Mouse (Mus musculus) lung, postnatal 14 days (tissue): ENCODE results near the gene Jakmip3.
A peak's percentile ranks its signal among the peaks of the same experiment; 100 is the strongest.

ENCODE experiments used
- DNase-seq: peaks from one replicate; pipeline ENCODE4 v3.0.0; 2021

Gene Jakmip3

GRCm38 (mm10) chr7:138940612-138941461, at the start of gene Jakmip3:
TSS of gene Jakmip3 (plus strand) at chr7:138940730.
- no peak for DNase-seq

GRCm38 (mm10) chr7:138898122-138898521, 42.4 kb upstream of the Jakmip3 start:
- DNase-seq = no peak

GRCm38 (mm10) chr7:138898743-138899142, 41.8 kb upstream of the Jakmip3 start:
- no peak for DNase-seq

- no peak for DNase-seq
These were observed 36.6 kb upstream of the Jakmip3 start for GRCm38 (mm10) chr7:138903886-138904435.

GRCm38 (mm10) chr7:138906441-138906840, 34.1 kb upstream of the Jakmip3 start:
- DNase-seq = peak; percentile 25

- DNase-seq = peak; percentile 46
These were observed 33.5 kb upstream of the Jakmip3 start for GRCm38 (mm10) chr7:138907043-138907442.

- DNase-seq = no peak
These were observed 32.6 kb upstream of the Jakmip3 start for GRCm38 (mm10) chr7:138907976-138908375.

GRCm38 (mm10) chr7:138908768-138909276, 31.7 kb upstream of the Jakmip3 start:
- DNase-seq = no peak

- DNase-seq = peak; percentile 91
These were observed 31.0 kb upstream of the Jakmip3 start, which contains the start of gene Bnip3 for GRCm38 (mm10) chr7:138909277-138910192. TSS of gene Bnip3 (minus strand) at chr7:138909519.

- DNase-seq = no peak
These were observed 30.4 kb upstream of the Jakmip3 start for GRCm38 (mm10) chr7:138910193-138910562.

GRCm38 (mm10) chr7:138913616-138914015, 26.9 kb upstream of the Jakmip3 start:
- DNase-seq = no peak

GRCm38 (mm10) chr7:138919156-138919944, 21.2 kb upstream of the Jakmip3 start:
- peak; percentile 86 for DNase-seq

GRCm38 (mm10) chr7:138921611-138922010, 18.9 kb upstream of the Jakmip3 start:
- DNase-seq = no peak

- DNase-seq = peak; percentile 49
These were observed 16.6 kb upstream of the Jakmip3 start for GRCm38 (mm10) chr7:138923756-138924425.

GRCm38 (mm10) chr7:138928456-138928855, 12.1 kb upstream of the Jakmip3 start:
- DNase-seq = no peak

GRCm38 (mm10) chr7:138934523-138934922, 6.0 kb upstream of the Jakmip3 start:
- no peak for DNase-seq

GRCm38 (mm10) chr7:138938991-138939390, 1.5 kb upstream of the Jakmip3 start:
- DNase-seq = no peak

- DNase-seq = no peak
These were observed 296 bp upstream of the Jakmip3 start for GRCm38 (mm10) chr7:138940256-138940611.

GRCm38 (mm10) chr7:138941571-138941970, 1.0 kb downstream of the Jakmip3 start:
- DNase-seq = no peak

GRCm38 (mm10) chr7:138942301-138942700, 1.8 kb downstream of the Jakmip3 start:
- DNase-seq = no peak

- no peak for DNase-seq
These were observed 5.1 kb downstream of the Jakmip3 start for GRCm38 (mm10) chr7:138945668-138946067.

- no peak for DNase-seq
These were observed 7.2 kb downstream of the Jakmip3 start for GRCm38 (mm10) chr7:138947741-138948140.
